Mouse (Mus musculus): ENCODE measurements at regions not wholly inside any gene's neighbourhood (a gene's known extent, or its start where the extent isn't known, plus 50 kb on each side); places are given as distances from the start of the nearest gene placed in this dataset.

GRCm38 (mm10) chr13:31405312-31405711 is 150.6 kb upstream of the Foxq1 start:
- DNase-seq (ENCODE audit: low read depth) = no peak

- no peak for DNase-seq (ENCODE audit: low read depth)
These were observed 147.4 kb upstream of the Foxq1 start for GRCm38 (mm10) chr13:31408439-31409122.

- DNase-seq (ENCODE audit: low read depth) = no peak
These were observed 146.8 kb upstream of the Foxq1 start for GRCm38 (mm10) chr13:31409123-31409513.

- DNase-seq (ENCODE audit: low read depth) = no peak
These were observed 134.4 kb upstream of the Foxq1 start for GRCm38 (mm10) chr13:31421556-31421955.

- no peak for DNase-seq (ENCODE audit: low read depth)
These were observed 132.3 kb upstream of the Foxq1 start for GRCm38 (mm10) chr13:31423599-31423998.

- DNase-seq (ENCODE audit: low read depth) = no peak
These were observed 130.0 kb upstream of the Foxq1 start for GRCm38 (mm10) chr13:31425825-31426500.

GRCm38 (mm10) chr13:31436434-31436833 is 119.5 kb upstream of the Foxq1 start:
- DNase-seq (ENCODE audit: low read depth) = no peak

GRCm38 (mm10) chr13:31439761-31440627 is 115.9 kb upstream of the Foxq1 start:
- no peak for DNase-seq (ENCODE audit: low read depth)

- DNase-seq (ENCODE audit: low read depth) = no peak
These were observed 97.1 kb upstream of the Foxq1 start for GRCm38 (mm10) chr13:31458883-31459282.

GRCm38 (mm10) chr13:31465141-31465540 is 90.8 kb upstream of the Foxq1 start:
- no peak for DNase-seq (ENCODE audit: low read depth)

GRCm38 (mm10) chr13:31465711-31466110 is 90.2 kb upstream of the Foxq1 start:
- no peak for DNase-seq (ENCODE audit: low read depth)

GRCm38 (mm10) chr13:31468131-31468530 is 87.8 kb upstream of the Foxq1 start:
- DNase-seq (ENCODE audit: low read depth) = no peak

- no peak for DNase-seq (ENCODE audit: low read depth)
These were observed 87.0 kb upstream of the Foxq1 start for GRCm38 (mm10) chr13:31468983-31469382.

- no peak for DNase-seq (ENCODE audit: low read depth)
These were observed 83.6 kb upstream of the Foxq1 start for GRCm38 (mm10) chr13:31472366-31472765.

- DNase-seq (ENCODE audit: low read depth) = no peak
These were observed 83.1 kb upstream of the Foxq1 start for GRCm38 (mm10) chr13:31472804-31473203.

- no peak for DNase-seq (ENCODE audit: low read depth)
These were observed 82.7 kb upstream of the Foxq1 start for GRCm38 (mm10) chr13:31473275-31473674.

GRCm38 (mm10) chr13:31475845-31476244 is 80.1 kb upstream of the Foxq1 start:
- DNase-seq (ENCODE audit: low read depth) = no peak

- DNase-seq (ENCODE audit: low read depth) = no peak
These were observed 78.6 kb upstream of the Foxq1 start for GRCm38 (mm10) chr13:31477171-31477867.

GRCm38 (mm10) chr13:31481105-31481844 is 74.7 kb upstream of the Foxq1 start:
- no peak for DNase-seq (ENCODE audit: low read depth)

GRCm38 (mm10) chr13:31486373-31486772 is 69.6 kb upstream of the Foxq1 start:
- DNase-seq (ENCODE audit: low read depth) = no peak

GRCm38 (mm10) chr13:31488186-31488585 is 67.7 kb upstream of the Foxq1 start:
- no peak for DNase-seq (ENCODE audit: low read depth)

Measured in c-Kit-positive CD71-negative TER-119-negative erythroid progenitor cells, embryonic 14.5 days (primary cell).